Mouse (Mus musculus): ENCODE data around the gene Alppl2. TPM values are rescaled to one million over a fixed set of nuclear protein-coding genes. Genes with fewer than 3 reads are reported as not detected.
A peak's percentile ranks its signal among the peaks of the same experiment; 100 is the strongest.

Gene Alppl2
- polyA plus RNA-seq, 1 experiment from 2014 or later, result not detected

- 85% methylated on average over 11 of the region's 11 CpGs for WGBS
- no peak overlapping the region for H3K4me3 ChIP-seq
Measured at GRCm38 (mm10) chr1:87089251-87089650, 477 bp downstream of the Alppl2 start.

GRCm38 (mm10) chr1:87086964-87087363, 2.8 kb downstream of the Alppl2 start:
- Histone ChIP-seq H3K27me3 (ENCODE audit: insufficient read depth, poor library complexity, severe bottlenecking) (0 out of 2 replicates have a peak, but pooled peaks cover 7% of the 10 kb centered on the region), H3K4me1 (no peaks in the 10 kb centered on the region), H3K4me3 (no peak overlapping the region), H3K27ac (no peak overlapping the region), H3K9me3 (no peaks in the 10 kb centered on the region), H3K36me3 (no peaks in the 10 kb centered on the region)
- WGBS, result 63% methylated on average over 17 of the region's 17 CpGs
- no peak for DNase-seq (ENCODE audit: low spot score)

More at GRCm38 (mm10) chr1:87089251-87089650, 477 bp downstream of the Alppl2 start:
- Histone ChIP-seq H3K9me3 (no peaks in the 10 kb centered on the region), H3K27me3 (ENCODE audit: insufficient read depth, poor library complexity, severe bottlenecking) (0 out of 2 replicates have a peak, but pooled peaks cover 7% of the 10 kb centered on the region), H3K36me3 (no peaks in the 10 kb centered on the region), H3K4me1 (no peaks in the 10 kb centered on the region), H3K27ac (no peak overlapping the region)
- no peak for DNase-seq (ENCODE audit: low spot score)

- H3K36me3 ChIP-seq, result no peaks in the 10 kb centered on the region
- H3K27ac ChIP-seq, result no peak overlapping the region
- 0 out of 2 replicates have a peak, but pooled peaks cover 7% of the 10 kb centered on the region for H3K27me3 ChIP-seq (ENCODE audit: insufficient read depth, poor library complexity, severe bottlenecking)
- H3K4me1 ChIP-seq, result no peaks in the 10 kb centered on the region
- no peaks in the 10 kb centered on the region for H3K9me3 ChIP-seq
- WGBS, result 73% methylated on average over 4 of the region's 4 CpGs
- no peak overlapping the region for H3K4me3 ChIP-seq
- DNase-seq (ENCODE audit: low spot score), result no peak
Measured at GRCm38 (mm10) chr1:87086196-87086595, 3.5 kb downstream of the Alppl2 start.

DNA sequence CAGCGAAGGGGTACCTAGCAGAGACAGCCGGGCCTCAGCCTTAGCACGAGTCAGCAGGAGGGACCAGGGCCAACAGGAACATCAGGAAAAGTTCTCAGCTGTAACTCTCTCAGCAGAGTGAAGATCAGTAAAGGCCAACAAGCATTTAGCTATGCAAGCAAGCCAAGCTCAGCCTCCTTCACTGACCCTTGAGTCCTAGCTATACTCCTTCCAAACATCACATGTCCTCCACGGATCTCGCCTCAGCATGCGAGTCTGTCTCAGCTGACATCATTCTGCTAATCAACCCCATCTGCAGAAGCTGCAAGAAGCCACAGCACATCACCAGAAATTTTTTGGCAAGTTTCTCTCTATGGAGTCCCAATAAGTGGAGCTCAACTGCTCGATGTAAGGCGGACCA, 16.0 kb downstream of the Alppl2 start:
- DNase-seq (ENCODE audit: low spot score), result no peak
- no peak overlapping the region for H3K27ac ChIP-seq
- WGBS, result 79% methylated on average over 8 of the region's 8 CpGs

DNA sequence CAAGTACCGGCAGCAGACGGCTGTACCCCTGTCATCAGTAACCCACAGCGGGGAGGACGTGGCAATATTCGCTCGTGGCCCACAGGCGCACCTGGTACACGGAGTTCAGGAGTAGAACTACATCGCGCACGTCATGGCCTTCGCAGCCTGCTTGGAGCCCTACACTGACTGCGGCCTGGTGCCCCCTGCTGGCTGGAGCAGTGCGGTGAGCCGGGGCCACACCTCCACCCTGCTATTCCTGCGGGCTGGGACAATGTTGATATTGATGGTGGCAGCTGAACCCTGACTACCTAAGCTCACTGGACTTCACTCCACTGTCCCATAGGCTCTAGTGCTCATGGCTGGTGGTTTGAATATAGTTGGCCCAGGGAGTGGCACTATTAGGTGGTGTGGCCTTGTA, 19.0 kb downstream of the Alppl2 start:
- DNase-seq (ENCODE audit: low spot score), result no peak
- no peaks in the 10 kb centered on the region for H3K36me3 ChIP-seq
- no peak overlapping the region for H3K4me3 ChIP-seq
- H3K4me1 ChIP-seq, result peaks cover 8% of the 10 kb centered on the region
- H3K9me3 ChIP-seq, result no peaks in the 10 kb centered on the region
- H3K27ac ChIP-seq, result no peak overlapping the region
- peaks cover 6% of the 10 kb centered on the region; the same call in 1 of the 2 replicates for H3K27me3 ChIP-seq (ENCODE audit: insufficient read depth, poor library complexity, severe bottlenecking)
- 44% methylated on average over 16 of the region's 16 CpGs for WGBS

More for the DNA sequence above, 16.0 kb downstream of the Alppl2 start:
- Histone ChIP-seq H3K36me3 (no peaks in the 10 kb centered on the region), H3K27me3 (ENCODE audit: insufficient read depth, poor library complexity, severe bottlenecking) (peaks cover 6% of the 10 kb centered on the region; the same call in 1 of the 2 replicates), H3K4me3 (no peak overlapping the region), H3K9me3 (no peaks in the 10 kb centered on the region), H3K4me1 (no peaks in the 10 kb centered on the region)

- H3K36me3 ChIP-seq, result no peaks in the 10 kb centered on the region
- no peak overlapping the region for H3K4me3 ChIP-seq
- no peaks in the 10 kb centered on the region for H3K9me3 ChIP-seq
- H3K27me3 ChIP-seq (ENCODE audit: insufficient read depth, poor library complexity, severe bottlenecking), result no peaks in the 10 kb centered on the region
- no peak overlapping the region for H3K27ac ChIP-seq
- H3K4me1 ChIP-seq, result 0 out of 2 replicates have a peak, but pooled peaks cover 2% of the 10 kb centered on the region
- no peak for DNase-seq (ENCODE audit: low spot score)
Measured at GRCm38 (mm10) chr1:87060913-87061312, 28.8 kb downstream of the Alppl2 start.

GRCm38 (mm10) chr1:87059042-87059665, 30.6 kb downstream of the Alppl2 start:
- Histone ChIP-seq H3K4me1 (no peaks in the 10 kb centered on the region), H3K36me3 (no peaks in the 10 kb centered on the region), H3K4me3 (no peak overlapping the region), H3K27me3 (ENCODE audit: insufficient read depth, poor library complexity, severe bottlenecking) (no peaks in the 10 kb centered on the region), H3K27ac (no peak overlapping the region), H3K9me3 (no peaks in the 10 kb centered on the region)
- DNase-seq (ENCODE audit: low spot score), result no peak
- WGBS, result 78% methylated on average over 8 of the region's 8 CpGs

DNA sequence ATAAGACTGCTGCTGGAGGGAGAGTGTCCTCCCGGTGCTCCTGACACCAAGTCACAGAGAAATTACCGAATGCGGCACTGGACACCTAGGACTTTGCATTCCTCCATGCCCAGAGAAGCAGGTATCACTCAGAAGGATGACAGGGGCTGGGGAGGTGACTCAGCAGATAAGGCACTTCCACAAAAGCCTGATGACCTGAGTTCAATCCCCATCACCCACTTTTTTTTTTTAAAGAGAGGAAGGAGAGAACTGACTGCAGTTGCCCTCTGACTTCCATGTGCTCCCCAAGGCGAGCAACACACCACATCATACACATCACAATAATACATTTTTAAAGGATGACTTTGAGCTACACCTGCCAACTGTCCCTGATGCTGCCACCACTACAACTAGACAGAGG, 32.7 kb downstream of the Alppl2 start:
- Histone ChIP-seq H3K4me1 (no peaks in the 10 kb centered on the region), H3K27ac (no peak overlapping the region), H3K9me3 (no peaks in the 10 kb centered on the region), H3K4me3 (no peak overlapping the region), H3K36me3 (no peaks in the 10 kb centered on the region), H3K27me3 (ENCODE audit: insufficient read depth, poor library complexity, severe bottlenecking) (no peaks in the 10 kb centered on the region)
- 72% methylated on average over 4 of the region's 4 CpGs for WGBS
- DNase-seq (ENCODE audit: low spot score), result no peak

GRCm38 (mm10) chr1:87051369-87051768, 38.4 kb downstream of the Alppl2 start:
- DNase-seq (ENCODE audit: low spot score), result no peak
- no peaks in the 10 kb centered on the region for H3K4me1 ChIP-seq
- no peak overlapping the region for H3K4me3 ChIP-seq
- WGBS, result 77% methylated on average over 4 of the region's 4 CpGs
- no peak overlapping the region for H3K27ac ChIP-seq
- H3K27me3 ChIP-seq (ENCODE audit: insufficient read depth, poor library complexity, severe bottlenecking), result no peaks in the 10 kb centered on the region
- peaks cover 7% of the 10 kb centered on the region for H3K36me3 ChIP-seq
- no peaks in the 10 kb centered on the region for H3K9me3 ChIP-seq

DNA sequence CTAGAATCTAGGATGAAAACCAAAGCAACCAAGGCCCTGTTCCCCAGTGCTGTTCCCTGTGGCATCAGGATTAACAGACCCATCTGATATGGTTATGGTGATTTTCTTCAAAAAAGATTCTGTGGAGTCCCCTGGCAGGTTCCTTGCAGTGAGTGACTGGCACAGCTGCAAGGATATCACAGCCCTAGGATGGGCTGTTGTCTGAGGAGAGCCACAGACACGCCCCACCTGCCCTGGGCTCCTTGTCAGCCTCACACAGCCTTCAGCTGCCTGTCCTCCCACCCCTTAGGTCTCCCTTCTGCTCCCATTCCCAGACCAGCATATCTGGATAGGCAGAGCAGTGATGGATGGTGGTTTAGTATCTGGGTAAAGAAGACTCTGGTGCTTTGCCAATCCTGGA, 39.0 kb downstream of the Alppl2 start:
- Histone ChIP-seq H3K4me1 (no peaks in the 10 kb centered on the region), H3K4me3 (no peak overlapping the region), H3K27ac (no peak overlapping the region), H3K27me3 (ENCODE audit: insufficient read depth, poor library complexity, severe bottlenecking) (no peaks in the 10 kb centered on the region), H3K36me3 (peaks cover 8% of the 10 kb centered on the region), H3K9me3 (no peaks in the 10 kb centered on the region)
- 63% methylated on average over 1 of the region's 1 CpGs for WGBS
- no peak for DNase-seq (ENCODE audit: low spot score)

- no peaks in the 10 kb centered on the region for H3K4me1 ChIP-seq
- no peaks in the 10 kb centered on the region for H3K27me3 ChIP-seq (ENCODE audit: insufficient read depth, poor library complexity, severe bottlenecking)
- DNase-seq (ENCODE audit: low spot score), result no peak
- H3K4me3 ChIP-seq, result no peak overlapping the region
- no peaks in the 10 kb centered on the region for H3K9me3 ChIP-seq
- H3K27ac ChIP-seq, result no peak overlapping the region
- H3K36me3 ChIP-seq, result peaks cover 8% of the 10 kb centered on the region
- WGBS, result 75% methylated on average over 3 of the region's 3 CpGs
Measured at GRCm38 (mm10) chr1:87050072-87050471, 39.7 kb downstream of the Alppl2 start.

DNA sequence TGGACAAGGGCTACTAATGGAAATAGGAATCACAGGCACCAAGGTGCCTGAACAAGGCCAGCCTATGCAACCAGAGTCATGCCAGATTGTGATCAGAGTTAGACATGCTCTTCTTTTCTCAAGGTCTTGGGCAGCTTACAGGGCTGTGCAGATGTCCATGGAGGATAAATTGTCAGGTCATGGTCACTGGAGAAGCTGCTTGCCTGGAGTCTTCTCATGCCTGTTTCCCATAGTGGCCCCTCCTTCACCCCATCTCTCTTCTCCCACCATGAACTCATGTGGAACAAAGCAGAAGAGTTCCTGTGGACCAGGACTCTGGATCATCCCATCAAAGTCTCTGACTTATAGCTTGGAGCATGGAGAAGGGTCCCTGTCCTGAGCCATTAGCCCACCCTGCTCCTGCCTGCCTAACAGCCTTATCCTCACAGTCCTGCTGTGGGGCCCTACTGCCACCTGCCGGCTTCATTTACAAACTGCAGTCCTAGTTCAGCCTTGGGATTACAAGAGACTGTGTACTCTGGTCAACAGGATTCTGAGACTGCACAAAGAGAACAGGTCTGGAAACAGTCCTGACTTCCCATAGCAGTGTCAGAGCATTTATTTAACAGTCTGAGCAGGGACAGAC, 47.8 kb downstream of the Alppl2 start:
- H3K4me1 ChIP-seq, result peaks cover 4% of the 10 kb centered on the region
- H3K27ac ChIP-seq, result no peak overlapping the region
- no peak overlapping the region for H3K4me3 ChIP-seq
- H3K27me3 ChIP-seq (ENCODE audit: insufficient read depth, poor library complexity, severe bottlenecking), result no peaks in the 10 kb centered on the region
- H3K36me3 ChIP-seq, result peaks cover 3% of the 10 kb centered on the region; the same call in 1 of the 2 replicates
- WGBS, result 0% methylated on average over 1 of the region's 1 CpGs
- peak; percentile 82 for DNase-seq (ENCODE audit: low spot score)
- no peaks in the 10 kb centered on the region for H3K9me3 ChIP-seq

DNA sequence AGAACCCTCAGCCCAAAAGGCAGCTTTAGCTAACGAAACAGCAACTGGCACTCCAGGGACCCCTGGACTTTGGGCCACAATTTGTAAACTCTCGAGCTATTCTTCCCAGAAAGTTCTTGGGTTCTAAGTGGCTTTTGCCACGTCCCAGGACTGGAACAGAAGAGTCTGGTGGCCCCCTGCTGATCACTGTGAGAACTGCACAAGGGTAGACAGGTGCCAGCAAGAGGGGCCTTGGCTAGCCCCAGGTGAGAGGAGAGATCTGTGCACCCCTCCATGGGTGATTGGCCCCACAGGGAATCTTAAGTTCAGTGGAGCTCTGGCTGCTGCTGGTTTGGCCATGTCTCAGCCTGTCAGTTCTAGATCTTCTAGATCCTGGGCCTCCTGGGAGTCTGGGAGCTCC, 48.6 kb downstream of the Alppl2 start:
- peak; percentile 79 for DNase-seq (ENCODE audit: low spot score)
- no peak overlapping the region for H3K4me3 ChIP-seq
- H3K27ac ChIP-seq, result no peak overlapping the region
- H3K9me3 ChIP-seq, result no peaks in the 10 kb centered on the region
- WGBS, result 35% methylated on average over 3 of the region's 3 CpGs
- peaks cover 12% of the 10 kb centered on the region for H3K4me1 ChIP-seq
- H3K36me3 ChIP-seq, result no peaks in the 10 kb centered on the region; the same call in 1 of the 2 replicates
- H3K27me3 ChIP-seq (ENCODE audit: insufficient read depth, poor library complexity, severe bottlenecking), result no peaks in the 10 kb centered on the region

Data from heart, embryonic 10.5 days (tissue).